Mouse (Mus musculus): ENCODE data around the gene Dctpp1.

GRCm38 (mm10) chr7:127217475-127217874, 43.0 kb downstream of the Dctpp1 start:
- TF ChIP-seq CTCF (IDR thresholded peaks at IDR 0.05; ENCODE audit: low read depth) (no peak), EP300 (IDR thresholded peaks at IDR 0.05; ENCODE audit: low read depth) (no peak)

Data from liver, postnatal 0 days (tissue).